7 mouse cellular contexts compared by ENCODE assay signal in genomic region chr12:49391305-49392040, GRCm38 (mm10). TPM values are rescaled to one million over a fixed set of nuclear protein-coding genes. Genes with fewer than 3 reads are reported as not detected.
DNase-seq lines count a peak whose midpoint lies in the region; ATAC-seq and TF ChIP-seq lines count a peak whose summit lies in the region.

No protein-coding gene starts in this region.

- no peak overlapping the region for H3K9ac ChIP-seq in intestine, embryonic 14.5 days (ENCODE audit: low read length)
- no peak overlapping the region for H3K9ac ChIP-seq in neural tube, embryonic 14.5 days (replicated peaks; ENCODE audit: low read depth, low read length)

- no peaks in the 10 kb centered on the region for H3K4me1 ChIP-seq in thymus, adult 2 months (replicated peaks; ENCODE audit: control insufficient read depth, insufficient read depth, low read length)
- peaks cover 4% of the 10 kb centered on the region for H3K4me1 ChIP-seq in forebrain, embryonic 10.5 days
- no peaks in the 10 kb centered on the region for H3K4me1 ChIP-seq in intestine, embryonic 14.5 days (replicated peaks; ENCODE audit: control insufficient read depth, insufficient read depth, low read length)
- H3K4me1 ChIP-seq in limb, embryonic 10.5 days, result peaks cover 4% of the 10 kb centered on the region; the same call in 1 of the 2 replicates
- H3K4me1 ChIP-seq in neural tube, embryonic 14.5 days (ENCODE audit: control insufficient read depth, insufficient read depth, low read length), result 0 out of 2 replicates have a peak, but pooled peaks cover 4% of the 10 kb centered on the region

- 5% methylated on average over 42 of the region's 42 CpGs for WGBS in thymus, adult 2 months
- WGBS in forebrain, embryonic 10.5 days, result under 1% methylated on average over 42 of the region's 42 CpGs
- 2% methylated on average over 42 of the region's 42 CpGs for WGBS in intestine, embryonic 14.5 days
- WGBS in limb, embryonic 10.5 days, result under 1% methylated on average over 42 of the region's 42 CpGs
- WGBS in neural tube, embryonic 14.5 days, result under 1% methylated on average over 42 of the region's 42 CpGs

- no peak overlapping the region for H3K4me3 ChIP-seq in thymus, adult 2 months (ENCODE audit: control insufficient read depth, insufficient read depth, low read length)
- peak overlapping the region; percentile 81 for H3K4me3 ChIP-seq in forebrain, embryonic 10.5 days
- H3K4me3 ChIP-seq in intestine, embryonic 14.5 days (ENCODE audit: low read depth, low read length), result peak overlapping the region; percentile 6; the same call in 1 of the 2 replicates
- peak overlapping the region; percentile 36 for H3K4me3 ChIP-seq in limb, embryonic 10.5 days
- no peak overlapping the region for H3K4me3 ChIP-seq in neural tube, embryonic 14.5 days (ENCODE audit: low read depth, low read length)

- no peaks in the 10 kb centered on the region for H3K36me3 ChIP-seq in thymus, adult 2 months (ENCODE audit: control insufficient read depth, insufficient read depth, low read length)
- H3K36me3 ChIP-seq in forebrain, embryonic 10.5 days (replicated peaks), result 0 out of 2 replicates have a peak, but pooled peaks cover 8% of the 10 kb centered on the region
- no peaks in the 10 kb centered on the region for H3K36me3 ChIP-seq in intestine, embryonic 14.5 days (ENCODE audit: control insufficient read depth, insufficient read depth, low read length)
- H3K36me3 ChIP-seq in limb, embryonic 10.5 days, result no peaks in the 10 kb centered on the region
- H3K36me3 ChIP-seq in neural tube, embryonic 14.5 days (ENCODE audit: control insufficient read depth, insufficient read depth, low read length), result no peaks in the 10 kb centered on the region

- H3K27me3 ChIP-seq in thymus, adult 2 months (ENCODE audit: control insufficient read depth, insufficient read depth, low read length), result peaks cover 8% of the 10 kb centered on the region; the same call in 1 of the 2 replicates
- peaks cover 99% of the 10 kb centered on the region for H3K27me3 ChIP-seq in forebrain, embryonic 10.5 days (ENCODE audit: poor library complexity, severe bottlenecking)
- H3K27me3 ChIP-seq in intestine, embryonic 14.5 days (replicated peaks; ENCODE audit: control insufficient read depth, insufficient read depth, low read length), result peaks cover 86% of the 10 kb centered on the region
- H3K27me3 ChIP-seq in limb, embryonic 10.5 days (ENCODE audit: low read depth, poor library complexity, severe bottlenecking), result peaks cover 96% of the 10 kb centered on the region
- H3K27me3 ChIP-seq in neural tube, embryonic 14.5 days (ENCODE audit: control insufficient read depth, insufficient read depth, low read length), result peaks cover 64% of the 10 kb centered on the region

- no peak for DNase-seq in thymus, adult 2 months
- DNase-seq in thymus, postnatal 0 days (ENCODE audit: low spot score), result no peak
- peak; percentile 80 for DNase-seq in forebrain, embryonic 10.5 days (ENCODE audit: extremely low spot score, low spot score)
- DNase-seq in intestine, embryonic 14.5 days (ENCODE audit: low spot score), result peak; percentile 84
- DNase-seq in limb, embryonic 10.5 days (ENCODE audit: low spot score), result peak; percentile 86
- no peak for DNase-seq in urinary bladder, postnatal 25 days (ENCODE audit: low spot score)

- TF ChIP-seq POLR2A in thymus, adult 2 months (IDR thresholded peaks at IDR 0.05; ENCODE audit: control insufficient read depth, extremely low read depth, insufficient read depth, low read length, poor library complexity), result no peak

- no peak for TF ChIP-seq CTCF in thymus, adult 2 months (IDR thresholded peaks at IDR 0.05; ENCODE audit: borderline replicate concordance, control insufficient read depth, extremely low read depth, insufficient read depth, low read length, poor library complexity)

- H3K9me3 ChIP-seq in forebrain, embryonic 10.5 days, result no peaks in the 10 kb centered on the region
- H3K9me3 ChIP-seq in intestine, embryonic 14.5 days (ENCODE audit: control insufficient read depth, low read length), result no peaks in the 10 kb centered on the region
- H3K9me3 ChIP-seq in limb, embryonic 10.5 days (replicated peaks), result no peaks in the 10 kb centered on the region
- H3K9me3 ChIP-seq in neural tube, embryonic 14.5 days (ENCODE audit: control insufficient read depth, low read length), result no peaks in the 10 kb centered on the region

- H3K27ac ChIP-seq in thymus, adult 2 months (ENCODE audit: control insufficient read depth, insufficient read depth, low read length), result peak overlapping the region; percentile 39; the same call in 1 of the 2 replicates
- peak overlapping the region; percentile 96 for H3K27ac ChIP-seq in forebrain, embryonic 10.5 days
- no peak overlapping the region for H3K27ac ChIP-seq in intestine, embryonic 14.5 days (ENCODE audit: low read depth)
- H3K27ac ChIP-seq in limb, embryonic 10.5 days, result no peak overlapping the region
- H3K27ac ChIP-seq in neural tube, embryonic 14.5 days (ENCODE audit: low read depth, low read length), result no peak overlapping the region

- peak; percentile 81 for ATAC-seq in intestine, embryonic 14.5 days (replicated peaks; ENCODE audit: low FRiP score, low TSS enrichment, low read depth)
- ATAC-seq in neural tube, embryonic 14.5 days (ENCODE audit: low read depth), result peak; percentile 95

- peak overlapping the region; percentile 26; the same call in 1 of the 2 replicates for H3K4me2 ChIP-seq in intestine, embryonic 14.5 days (ENCODE audit: low read length)
- H3K4me2 ChIP-seq in neural tube, embryonic 14.5 days (ENCODE audit: low read depth, low read length), result peak overlapping the region; percentile 26; the same call in 1 of the 2 replicates

RNA-seq across cellular contexts. Expression of gene Gm43517, which starts 6.5 kb away (rescaled TPM):
- polyA plus RNA-seq in thymus, adult 2 months (2012; rRNA removed), result 0.06 and 0.13 TPM in 2 replicates
- 0.04 and 0.07 TPM in 2 replicates for polyA plus RNA-seq in thymus, postnatal 0 days (2015; fragmentation: Nextera tagmentation; extraction: Ambion mirVana)
- polyA plus RNA-seq in forebrain, embryonic 10.5 days (2016; fragmentation: Nextera tagmentation; extraction: Ambion mirVana), result 1.2 TPM in 2 replicates
- polyA plus RNA-seq in intestine, embryonic 14.5 days (2014; fragmentation: Nextera tagmentation; extraction: Ambion mirVana), result not detected in 2 replicates
- polyA plus RNA-seq in limb, embryonic 10.5 days (2016; fragmentation: Nextera tagmentation; extraction: Ambion mirVana), result not detected in 2 replicates
- polyA plus RNA-seq in neural tube, embryonic 14.5 days (2014; fragmentation: Nextera tagmentation; extraction: Ambion mirVana), result not detected in 2 replicates

RNA-seq across cellular contexts. Expression of gene Foxg1, which starts 9.0 kb away (rescaled TPM):
- 4.8 and 5.2 TPM in 2 replicates for polyA plus RNA-seq in thymus, adult 2 months (2012; rRNA removed)
- 2.0 and 3.1 TPM in 2 replicates for polyA plus RNA-seq in thymus, postnatal 0 days (2015; fragmentation: Nextera tagmentation; extraction: Ambion mirVana)
- polyA plus RNA-seq in forebrain, embryonic 10.5 days (2016; fragmentation: Nextera tagmentation; extraction: Ambion mirVana), result 20.2 and 20.7 TPM in 2 replicates
- polyA plus RNA-seq in intestine, embryonic 14.5 days (2014; fragmentation: Nextera tagmentation; extraction: Ambion mirVana), result not detected in 2 replicates
- polyA plus RNA-seq in limb, embryonic 10.5 days (2016; fragmentation: Nextera tagmentation; extraction: Ambion mirVana), result 0.19 TPM in 1 of 2 replicates, not detected in the other
- polyA plus RNA-seq in neural tube, embryonic 14.5 days (2014; fragmentation: Nextera tagmentation; extraction: Ambion mirVana), result not detected in 2 replicates

Comparison
In these comparisons a context has a peak if more than half of its experiments do, and no peak if none do; other contexts are left out.
1. DNase-seq: peak in forebrain, embryonic 10.5 days (single experiment), intestine, embryonic 14.5 days (single experiment) and limb, embryonic 10.5 days (single experiment); none in thymus, adult 2 months (single experiment), thymus, postnatal 0 days (single experiment) and urinary bladder, postnatal 25 days (single experiment).
2. H3K27ac ChIP-seq: peak in thymus, adult 2 months (single experiment) and forebrain, embryonic 10.5 days (single experiment); none in intestine, embryonic 14.5 days (single experiment), limb, embryonic 10.5 days (single experiment) and neural tube, embryonic 14.5 days (single experiment).
3. H3K4me3 ChIP-seq: peak in forebrain, embryonic 10.5 days (single experiment), intestine, embryonic 14.5 days (single experiment) and limb, embryonic 10.5 days (single experiment); none in thymus, adult 2 months (single experiment) and neural tube, embryonic 14.5 days (single experiment).